Mouse (Mus musculus) embryonic facial prominence, embryonic 14.5 days (tissue): ENCODE measurements at regions not wholly inside any gene's neighbourhood (a gene's known extent, or its start where the extent isn't known, plus 50 kb on each side); places are given as distances from the start of the nearest gene placed in this dataset.

Experiments used
- ATAC-seq: fragments of 200-750 bp; cut with Nextera tagmentation; 2 replicates; pipeline ENCODE4 v1.8.0; 2017; ENCODE audit warnings: low read depth, moderate number of reproducible peaks, moderate TSS enrichment
- DNase-seq: peaks from one replicate; pipeline ENCODE4 v3.0.0-alpha.2; 2015; ENCODE audit warnings: low spot score
- H3K27ac ChIP-seq: fragments of 300-500 bp; sonication (generic); replicated peaks from 2 replicates; pipeline ENCODE4 v1.5.1; 2014; ENCODE audit warnings: low read depth, mild to moderate bottlenecking, low read length, moderate library complexity
- H3K27me3 ChIP-seq: fragments of 300-500 bp; sonication (generic); replicated peaks from 2 replicates; pipeline ENCODE4 v1.6.1; 2014; ENCODE audit warnings: low read length; ENCODE audit not compliant: control insufficient read depth, insufficient read depth
- H3K36me3 ChIP-seq: fragments of 300-500 bp; sonication (generic); 2 replicates; pipeline ENCODE4 v1.6.1; 2014; ENCODE audit warnings: low read length, mixed read lengths; ENCODE audit not compliant: control insufficient read depth, insufficient read depth
- H3K4me1 ChIP-seq: fragments of 300-500 bp; sonication (generic); 2 replicates; pipeline ENCODE4 v1.6.1; 2014; ENCODE audit warnings: antibody characterized with exemption, low read length; ENCODE audit not compliant: control insufficient read depth, insufficient read depth
- H3K4me2 ChIP-seq: fragments of 300-500 bp; sonication (generic); 2 replicates; pipeline ENCODE4 v1.6.1; 2014; ENCODE audit warnings: low read depth, mild to moderate bottlenecking, low read length, moderate library complexity, mixed read lengths
- H3K4me3 ChIP-seq: fragments of 300-500 bp; sonication (generic); 2 replicates; pipeline ENCODE4 v1.5.1; 2014; ENCODE audit warnings: low read depth, mild to moderate bottlenecking, low read length
- H3K9ac ChIP-seq: fragments of 300-500 bp; sonication (generic); 2 replicates; pipeline ENCODE4 v1.6.1; 2014; ENCODE audit warnings: low read depth, mild to moderate bottlenecking, low read length, moderate library complexity, mixed read lengths
- H3K9me3 ChIP-seq: fragments of 300-500 bp; sonication (generic); 2 replicates; pipeline ENCODE4 v1.6.1; 2016; ENCODE audit warnings: low read length; ENCODE audit not compliant: control insufficient read depth
- WGBS: fragments of 180-500 bp; shearing (Covaris S2); extraction: QIAGEN DNeasy Blood & Tissue Kit; methylation state at CpG from one replicate; pipeline ENCODE4 v1.1.7; 2014; 5-methylcytosine and 5-hydroxymethylcytosine counted together

DNA sequence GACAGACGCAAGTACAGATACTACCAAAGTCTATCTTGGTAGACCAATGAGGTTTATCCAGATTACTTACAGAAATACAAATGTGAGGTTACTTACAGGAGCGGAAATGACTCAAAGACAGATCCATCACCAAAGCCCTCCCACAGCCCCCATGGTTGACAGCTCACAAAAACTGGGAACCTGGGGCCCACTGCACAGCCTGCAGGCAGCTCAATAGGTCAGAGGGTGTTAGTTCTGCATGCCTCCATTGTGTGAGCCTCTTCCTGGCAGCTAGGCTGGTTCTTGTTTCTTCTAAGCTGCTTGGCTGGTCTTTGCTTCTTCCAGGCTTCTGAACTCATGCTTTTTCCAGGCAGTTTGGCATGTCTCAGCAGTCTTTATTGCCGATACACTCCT is 138.5 kb upstream of the Map3k7 start:
- Histone ChIP-seq H3K36me3 (no peaks in the 10 kb centered on the region), H3K4me1 (peaks cover 7% of the 10 kb centered on the region; the same call in 1 of the 2 replicates), H3K9ac (no peak overlapping the region), H3K27ac (no peak overlapping the region), H3K4me2 (no peak overlapping the region), H3K9me3 (no peaks in the 10 kb centered on the region), H3K27me3 (no peaks in the 10 kb centered on the region), H3K4me3 (no peak overlapping the region)
- WGBS: 73% methylated on average over 3 of the region's 3 CpGs
- DNase-seq: no peak
- no peak for ATAC-seq

DNA sequence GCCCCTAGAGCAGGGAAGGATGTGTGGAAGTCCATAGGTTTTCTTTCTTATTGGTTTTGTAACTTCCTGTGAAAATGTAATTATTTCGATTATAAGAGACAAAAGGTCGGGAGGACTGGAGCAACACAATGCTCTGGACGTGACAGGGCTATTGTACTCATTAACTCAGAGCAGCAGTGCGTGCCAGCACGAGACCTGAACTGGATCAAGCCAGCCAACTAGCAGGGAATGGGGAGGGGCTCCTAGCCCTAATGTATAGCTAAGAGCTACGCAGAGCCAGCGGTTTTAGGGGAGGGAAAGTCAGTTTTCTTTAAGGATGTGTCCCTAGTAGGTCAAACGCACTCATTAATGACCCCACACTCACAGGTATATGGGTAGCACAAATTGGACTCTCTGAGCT is 137.2 kb upstream of the Map3k7 start:
- H3K9ac ChIP-seq: no peak overlapping the region
- H3K4me2 ChIP-seq: no peak overlapping the region
- no peaks in the 10 kb centered on the region for H3K36me3 ChIP-seq
- H3K4me1 ChIP-seq: peaks cover 7% of the 10 kb centered on the region; the same call in 1 of the 2 replicates
- 84% methylated on average over 8 of the region's 8 CpGs for WGBS
- no peak overlapping the region for H3K4me3 ChIP-seq
- H3K27ac ChIP-seq: no peak overlapping the region
- H3K9me3 ChIP-seq: no peaks in the 10 kb centered on the region
- H3K27me3 ChIP-seq: no peaks in the 10 kb centered on the region
- no peak for ATAC-seq
- no peak for DNase-seq

DNA sequence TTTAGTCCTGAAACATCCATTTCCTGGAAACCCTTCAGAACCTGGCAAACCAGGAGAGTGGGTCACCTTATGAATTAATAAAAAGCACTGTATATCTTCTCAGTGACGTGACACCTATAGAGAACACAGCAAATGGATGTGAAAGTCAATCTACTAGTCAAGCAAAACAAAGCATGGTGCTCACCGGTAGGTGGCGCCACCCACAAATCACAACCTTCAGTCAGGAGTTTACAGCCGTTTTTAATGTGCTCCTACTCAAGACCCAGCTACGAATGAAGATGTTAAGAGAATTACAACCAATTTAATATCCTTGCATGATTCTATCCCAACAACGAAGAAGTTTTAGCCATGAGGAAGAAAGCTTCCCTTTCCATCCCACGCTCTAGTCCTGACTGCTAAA is 136.6 kb upstream of the Map3k7 start:
- Histone ChIP-seq H3K36me3 (no peaks in the 10 kb centered on the region), H3K4me3 (no peak overlapping the region), H3K9me3 (no peaks in the 10 kb centered on the region), H3K4me1 (peaks cover 7% of the 10 kb centered on the region; the same call in 1 of the 2 replicates), H3K27me3 (no peaks in the 10 kb centered on the region), H3K27ac (no peak overlapping the region), H3K9ac (no peak overlapping the region), H3K4me2 (no peak overlapping the region)
- WGBS: 85% methylated on average over 7 of the region's 7 CpGs
- DNase-seq (no peak), ATAC-seq (no peak)

DNA sequence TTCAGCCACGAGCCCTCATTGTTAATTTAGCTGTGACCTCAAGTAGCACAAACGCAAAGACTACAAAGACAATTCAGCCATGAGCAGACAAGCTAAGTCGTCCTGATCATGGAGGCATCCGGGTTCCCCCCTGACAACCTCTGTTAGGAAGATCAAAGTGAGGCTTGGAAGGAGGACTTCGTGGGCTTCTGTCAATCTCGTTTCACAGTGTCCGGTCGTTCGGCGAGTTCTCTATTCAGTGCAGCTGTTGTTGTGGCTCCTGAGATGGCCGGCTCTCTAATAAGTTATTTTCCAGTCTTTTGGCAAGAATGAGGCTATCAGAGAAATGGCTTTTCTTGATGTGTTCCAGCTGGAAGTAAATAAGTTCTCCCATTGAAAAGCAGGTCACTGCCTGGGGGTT is 133.7 kb upstream of the Map3k7 start:
- no peaks in the 10 kb centered on the region for H3K27me3 ChIP-seq
- no peak overlapping the region for H3K9ac ChIP-seq
- no peak overlapping the region for H3K27ac ChIP-seq
- ATAC-seq (no peak), DNase-seq (peak; percentile 47)
- H3K4me2 ChIP-seq: no peak overlapping the region
- no peaks in the 10 kb centered on the region for H3K9me3 ChIP-seq
- 6% methylated on average over 11 of the region's 11 CpGs for WGBS
- H3K36me3 ChIP-seq: no peaks in the 10 kb centered on the region
- H3K4me3 ChIP-seq: no peak overlapping the region
- H3K4me1 ChIP-seq: no peaks in the 10 kb centered on the region

DNA sequence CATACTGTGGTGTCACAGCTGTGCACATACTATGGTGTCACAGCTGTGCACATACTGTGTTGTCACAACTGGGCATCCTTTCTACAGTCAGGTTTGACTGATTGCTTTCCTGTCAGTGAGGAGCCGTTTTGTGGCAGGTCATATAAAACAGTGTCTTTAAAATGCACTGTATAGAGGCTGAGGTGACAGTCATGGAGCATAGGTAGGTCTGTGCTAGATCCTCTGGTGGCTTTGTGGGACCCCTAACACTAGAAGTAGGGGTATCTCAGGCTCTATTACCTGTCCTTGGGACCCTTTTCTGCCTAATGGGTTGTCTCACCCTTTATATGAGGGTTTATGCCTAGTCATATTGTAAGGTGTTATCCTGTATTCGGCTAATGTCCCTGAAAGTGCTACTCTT is 132.4 kb upstream of the Map3k7 start:
- Histone ChIP-seq H3K36me3 (no peaks in the 10 kb centered on the region), H3K4me1 (no peaks in the 10 kb centered on the region), H3K9ac (no peak overlapping the region), H3K4me2 (no peak overlapping the region), H3K27ac (no peak overlapping the region), H3K4me3 (no peak overlapping the region), H3K27me3 (no peaks in the 10 kb centered on the region), H3K9me3 (no peaks in the 10 kb centered on the region)
- 76% methylated on average over 2 of the region's 2 CpGs for WGBS
- ATAC-seq (no peak), DNase-seq (no peak)

DNA sequence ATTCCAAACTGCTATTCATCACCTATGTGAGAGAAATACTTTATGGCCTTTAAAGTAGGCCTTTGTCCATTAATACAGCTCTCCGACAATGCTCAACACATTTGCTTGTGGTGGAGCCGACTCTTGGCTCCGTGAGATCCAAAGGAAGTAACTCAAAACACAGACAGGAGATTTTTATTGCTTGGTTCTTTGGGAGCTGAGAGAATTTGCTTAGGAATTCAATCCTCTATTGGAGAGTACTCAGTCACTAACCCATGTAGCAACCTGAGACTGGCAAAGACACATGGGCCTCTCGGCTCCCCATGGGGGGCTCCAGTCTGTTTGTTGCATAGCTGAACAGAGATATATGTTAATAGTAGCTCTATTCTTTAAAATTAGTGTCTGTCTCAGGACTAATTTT is 130.1 kb upstream of the Map3k7 start:
- Histone ChIP-seq H3K27me3 (no peaks in the 10 kb centered on the region), H3K9me3 (no peaks in the 10 kb centered on the region), H3K4me3 (no peak overlapping the region), H3K36me3 (no peaks in the 10 kb centered on the region), H3K4me2 (no peak overlapping the region), H3K4me1 (peaks cover 4% of the 10 kb centered on the region; the same call in 1 of the 2 replicates), H3K27ac (no peak overlapping the region), H3K9ac (no peak overlapping the region)
- DNase-seq (no peak), ATAC-seq (no peak)
- WGBS: 34% methylated on average over 4 of the region's 4 CpGs

DNA sequence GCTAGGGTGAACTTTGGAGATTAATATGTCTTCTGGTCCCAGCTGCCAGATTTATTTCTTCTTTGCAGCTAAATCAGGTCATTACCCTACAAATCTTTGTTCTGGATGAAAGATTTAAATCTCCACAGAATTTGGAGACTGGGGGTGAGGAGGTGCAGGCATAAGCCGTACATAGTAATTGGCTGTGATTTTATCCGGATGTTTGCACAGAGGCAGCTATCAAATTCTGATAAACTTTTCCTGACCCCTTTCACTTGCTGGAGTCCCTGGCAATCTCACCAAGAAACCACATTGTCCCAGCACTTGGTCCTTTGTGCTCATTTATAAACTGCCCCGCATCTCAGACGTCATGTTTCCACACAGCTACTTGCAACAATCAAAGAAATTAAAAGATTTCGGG is 128.8 kb upstream of the Map3k7 start:
- ATAC-seq (peak; percentile 69), DNase-seq (peak; percentile 72)
- H3K4me2 ChIP-seq: no peak overlapping the region
- H3K9ac ChIP-seq: no peak overlapping the region
- peaks cover 4% of the 10 kb centered on the region; the same call in 1 of the 2 replicates for H3K4me1 ChIP-seq
- no peak overlapping the region for H3K27ac ChIP-seq
- H3K4me3 ChIP-seq: no peak overlapping the region
- WGBS: 30% methylated on average over 5 of the region's 5 CpGs
- H3K27me3 ChIP-seq: no peaks in the 10 kb centered on the region
- H3K36me3 ChIP-seq: no peaks in the 10 kb centered on the region
- H3K9me3 ChIP-seq: no peaks in the 10 kb centered on the region

DNA sequence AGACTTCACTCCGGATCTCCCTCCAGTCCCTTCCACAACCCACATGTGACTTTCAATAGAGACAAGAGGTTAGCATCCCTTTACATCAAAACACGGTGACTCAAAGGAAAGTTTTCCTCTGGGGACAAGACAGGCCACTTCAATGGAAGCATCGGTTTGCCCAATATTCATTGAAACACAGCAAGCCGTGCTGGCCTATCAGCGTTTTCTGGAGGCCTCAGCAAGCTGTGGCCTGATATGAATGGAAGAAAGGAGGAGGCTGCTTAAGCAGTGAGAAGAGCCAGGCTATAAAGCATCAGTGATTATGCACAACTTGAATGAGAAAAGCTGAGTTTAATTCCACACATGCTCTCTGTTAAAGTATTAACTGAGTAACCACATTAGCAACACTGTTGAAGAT is 125.3 kb upstream of the Map3k7 start:
- Histone ChIP-seq H3K36me3 (no peaks in the 10 kb centered on the region), H3K4me3 (no peak overlapping the region), H3K4me1 (peaks cover 4% of the 10 kb centered on the region; the same call in 1 of the 2 replicates), H3K9me3 (0 out of 2 replicates have a peak, but pooled peaks cover 9% of the 10 kb centered on the region), H3K27ac (no peak overlapping the region), H3K4me2 (no peak overlapping the region), H3K9ac (no peak overlapping the region), H3K27me3 (no peaks in the 10 kb centered on the region)
- WGBS: 63% methylated on average over 5 of the region's 5 CpGs
- no peak for DNase-seq
- no peak for ATAC-seq

DNA sequence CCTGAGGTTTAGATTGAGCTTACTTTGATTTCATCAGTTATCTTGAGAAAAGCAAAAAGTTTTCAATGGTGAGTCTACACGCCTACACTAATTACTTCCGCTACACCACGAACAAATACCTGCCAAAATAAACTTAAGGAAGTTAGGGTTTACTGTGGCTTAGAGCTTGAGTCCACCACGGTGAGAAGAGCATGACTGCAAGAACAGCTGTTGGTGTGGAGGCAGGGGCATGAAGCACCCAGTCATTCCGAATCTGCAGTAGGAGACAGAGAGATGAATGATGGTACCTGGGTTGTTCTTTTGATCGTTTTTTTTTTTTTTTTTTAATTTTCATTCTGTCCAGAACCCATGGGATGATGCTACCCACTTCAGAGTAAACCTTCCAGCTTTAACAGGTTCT is 114.1 kb upstream of the Map3k7 start:
- Histone ChIP-seq H3K9me3 (peaks cover 7% of the 10 kb centered on the region; the same call in 1 of the 2 replicates), H3K4me1 (no peaks in the 10 kb centered on the region), H3K9ac (no peak overlapping the region), H3K4me3 (no peak overlapping the region), H3K27me3 (no peaks in the 10 kb centered on the region), H3K27ac (no peak overlapping the region), H3K4me2 (no peak overlapping the region), H3K36me3 (no peaks in the 10 kb centered on the region)
- DNase-seq (no peak), ATAC-seq (no peak)
- 69% methylated on average over 6 of the region's 6 CpGs for WGBS
